Mouse (Mus musculus): ENCODE measurements at regions not wholly inside any gene's neighbourhood (a gene's known extent, or its start where the extent isn't known, plus 50 kb on each side); places are given as distances from the start of the nearest gene placed in this dataset.

DNA sequence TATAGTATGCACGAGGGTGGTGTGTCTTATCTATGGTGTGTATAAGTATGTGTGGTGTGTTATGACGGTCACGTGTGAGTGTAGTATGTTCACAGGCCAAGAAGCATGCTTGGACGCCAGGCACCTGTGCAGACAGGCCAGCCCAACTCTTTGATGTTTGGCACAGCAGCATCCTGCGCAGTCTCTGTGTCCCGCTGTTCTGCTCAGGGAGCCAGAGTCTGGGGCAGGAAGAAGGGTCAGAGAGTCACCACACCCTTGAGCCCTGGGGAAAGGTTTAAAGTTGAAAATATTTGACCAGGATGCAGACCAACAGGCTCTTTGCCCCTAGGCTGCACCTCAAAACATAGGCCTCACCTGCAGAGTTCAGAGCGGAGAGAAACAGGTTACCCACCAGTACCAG lies 172.2 kb upstream of the Rpl34 start:
- TF ChIP-seq CTCF (IDR thresholded peaks at IDR 0.05; ENCODE audit: borderline replicate concordance, insufficient read depth, low read length): no peak
- TF ChIP-seq POLR2A (IDR thresholded peaks at IDR 0.05; ENCODE audit: low read depth, low read length): no peak

Data from embryonic fibroblast, embryonic 13.5 days (primary cell).